Mouse (Mus musculus): ENCODE data around the gene Cd164l2. TPM values are rescaled to one million over a fixed set of nuclear protein-coding genes. Genes with fewer than 3 reads are reported as not detected.
A peak's percentile ranks its signal among the peaks of the same experiment; 100 is the strongest.

Gene Cd164l2
- polyA plus RNA-seq, 1 experiment, result 0.90 TPM

DNA sequence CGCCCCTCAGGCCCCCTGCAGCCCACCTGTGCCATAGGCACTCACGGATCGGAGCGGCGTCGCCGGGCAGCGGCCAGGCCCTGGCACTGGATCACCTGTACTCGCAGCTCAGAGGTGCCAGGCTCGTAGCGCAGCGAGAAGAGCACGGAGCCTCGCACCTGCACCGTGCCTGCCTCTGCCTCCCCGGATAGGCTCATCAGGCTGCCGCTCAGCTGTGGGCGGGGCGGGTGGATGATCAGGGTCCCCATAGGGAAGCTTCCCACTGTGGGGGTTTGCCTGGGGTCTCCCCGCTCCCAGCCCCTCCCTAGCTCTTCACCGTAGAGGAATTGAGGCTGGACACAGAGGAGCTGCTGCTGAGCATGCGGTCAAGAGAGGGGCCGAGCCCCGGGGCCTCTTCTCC lies 44.9 kb downstream of the Cd164l2 start:
- H3K27me3 ChIP-seq (ENCODE audit: control insufficient read depth, insufficient read depth, low read length), result no peaks in the 10 kb centered on the region
- TF ChIP-seq CTCF (IDR thresholded peaks at IDR 0.05; ENCODE audit: borderline replicate concordance, control insufficient read depth, extremely low read depth, insufficient read depth, low read length, poor library complexity), result no peak
- no peak for TF ChIP-seq POLR2A (IDR thresholded peaks at IDR 0.05; ENCODE audit: control insufficient read depth, extremely low read depth, insufficient read depth, low read length, poor library complexity)
- H3K4me3 ChIP-seq (ENCODE audit: control insufficient read depth, insufficient read depth, low read length), result no peak overlapping the region

DNA sequence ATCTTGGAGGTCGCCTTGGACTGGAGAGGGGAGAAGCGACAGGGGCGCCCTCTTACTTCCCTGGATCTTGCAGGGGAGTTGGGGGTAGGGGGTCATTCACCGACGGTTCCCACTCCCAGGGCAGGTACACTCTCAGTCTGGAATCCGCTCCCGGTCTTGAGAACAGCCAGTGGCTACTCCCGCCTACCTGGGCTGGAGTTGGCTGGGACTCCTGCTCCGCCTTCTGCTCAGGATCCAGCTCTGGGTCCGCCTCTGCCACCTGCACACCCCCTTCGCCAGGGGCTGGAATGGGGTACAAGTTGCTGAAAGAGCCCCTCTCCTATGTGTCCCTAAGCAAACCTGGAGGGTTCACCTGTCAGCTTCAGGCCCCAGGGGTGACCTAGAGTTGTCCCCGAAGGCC lies 45.3 kb downstream of the Cd164l2 start:
- WGBS, result 96% methylated on average over 12 of the region's 12 CpGs

More for the DNA sequence above, 44.9 kb downstream of the Cd164l2 start:
- 96% methylated on average over 24 of the region's 24 CpGs for WGBS
- H3K27ac ChIP-seq (ENCODE audit: control insufficient read depth, insufficient read depth, low read length), result no peak overlapping the region
- H3K36me3 ChIP-seq (ENCODE audit: control insufficient read depth, insufficient read depth, low read length), result no peaks in the 10 kb centered on the region; the same call in 1 of the 2 replicates
- H3K4me1 ChIP-seq (replicated peaks; ENCODE audit: control insufficient read depth, insufficient read depth, low read length), result peaks cover 9% of the 10 kb centered on the region
- no peak for DNase-seq

DNA sequence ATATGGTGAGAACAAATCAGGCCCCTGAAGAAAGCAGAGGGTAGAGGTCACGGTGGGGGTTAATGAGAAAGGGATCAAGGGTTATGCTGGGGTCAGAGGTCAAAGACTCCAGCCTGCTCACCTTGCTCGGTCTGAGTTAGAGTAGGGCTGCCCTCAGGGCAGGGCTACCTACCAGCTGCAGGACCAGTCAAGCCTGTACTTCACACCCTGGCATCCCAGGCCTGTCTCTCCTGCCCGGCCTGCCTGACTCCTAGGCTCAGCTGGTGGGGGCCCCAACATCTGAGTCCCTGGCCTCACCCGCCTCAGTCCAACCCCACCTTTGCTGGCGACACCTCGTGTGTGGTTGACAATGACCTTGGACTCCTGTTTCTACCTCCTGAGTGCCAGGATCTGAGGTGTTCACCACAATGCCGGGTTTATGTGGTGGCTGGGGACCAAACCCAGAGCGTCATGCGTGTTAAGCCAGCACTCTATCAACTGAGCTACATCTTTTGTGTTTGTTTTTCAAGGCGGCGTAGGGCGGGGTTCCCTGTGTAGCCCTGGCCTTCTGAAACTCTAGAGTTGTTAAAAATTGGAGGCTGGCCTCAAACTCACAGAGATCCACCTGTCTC lies 46.0 kb downstream of the Cd164l2 start:
- no peaks in the 10 kb centered on the region for H3K27me3 ChIP-seq (ENCODE audit: control insufficient read depth, insufficient read depth, low read length)
- no peak overlapping the region for H3K4me3 ChIP-seq (ENCODE audit: control insufficient read depth, insufficient read depth, low read length)
- WGBS, result 95% methylated on average over 12 of the region's 12 CpGs
- no peak for DNase-seq
- no peak for TF ChIP-seq CTCF (IDR thresholded peaks at IDR 0.05; ENCODE audit: borderline replicate concordance, control insufficient read depth, extremely low read depth, insufficient read depth, low read length, poor library complexity)
- TF ChIP-seq POLR2A (IDR thresholded peaks at IDR 0.05; ENCODE audit: control insufficient read depth, extremely low read depth, insufficient read depth, low read length, poor library complexity), result no peak
- H3K27ac ChIP-seq (ENCODE audit: control insufficient read depth, insufficient read depth, low read length), result no peak overlapping the region
- peaks cover 20% of the 10 kb centered on the region for H3K4me1 ChIP-seq (replicated peaks; ENCODE audit: control insufficient read depth, insufficient read depth, low read length)
- no peaks in the 10 kb centered on the region; the same call in 1 of the 2 replicates for H3K36me3 ChIP-seq (ENCODE audit: control insufficient read depth, insufficient read depth, low read length)

More for the DNA sequence above, 45.3 kb downstream of the Cd164l2 start:
- no peaks in the 10 kb centered on the region; the same call in 1 of the 2 replicates for H3K36me3 ChIP-seq (ENCODE audit: control insufficient read depth, insufficient read depth, low read length)
- H3K4me1 ChIP-seq (replicated peaks; ENCODE audit: control insufficient read depth, insufficient read depth, low read length), result peaks cover 13% of the 10 kb centered on the region
- no peak overlapping the region for H3K4me3 ChIP-seq (ENCODE audit: control insufficient read depth, insufficient read depth, low read length)
- no peak overlapping the region for H3K27ac ChIP-seq (ENCODE audit: control insufficient read depth, insufficient read depth, low read length)
- DNase-seq, result no peak
- TF ChIP-seq POLR2A (IDR thresholded peaks at IDR 0.05; ENCODE audit: control insufficient read depth, extremely low read depth, insufficient read depth, low read length, poor library complexity) (no peak), CTCF (IDR thresholded peaks at IDR 0.05; ENCODE audit: borderline replicate concordance, control insufficient read depth, extremely low read depth, insufficient read depth, low read length, poor library complexity) (no peak)
- H3K27me3 ChIP-seq (ENCODE audit: control insufficient read depth, insufficient read depth, low read length), result no peaks in the 10 kb centered on the region

DNA sequence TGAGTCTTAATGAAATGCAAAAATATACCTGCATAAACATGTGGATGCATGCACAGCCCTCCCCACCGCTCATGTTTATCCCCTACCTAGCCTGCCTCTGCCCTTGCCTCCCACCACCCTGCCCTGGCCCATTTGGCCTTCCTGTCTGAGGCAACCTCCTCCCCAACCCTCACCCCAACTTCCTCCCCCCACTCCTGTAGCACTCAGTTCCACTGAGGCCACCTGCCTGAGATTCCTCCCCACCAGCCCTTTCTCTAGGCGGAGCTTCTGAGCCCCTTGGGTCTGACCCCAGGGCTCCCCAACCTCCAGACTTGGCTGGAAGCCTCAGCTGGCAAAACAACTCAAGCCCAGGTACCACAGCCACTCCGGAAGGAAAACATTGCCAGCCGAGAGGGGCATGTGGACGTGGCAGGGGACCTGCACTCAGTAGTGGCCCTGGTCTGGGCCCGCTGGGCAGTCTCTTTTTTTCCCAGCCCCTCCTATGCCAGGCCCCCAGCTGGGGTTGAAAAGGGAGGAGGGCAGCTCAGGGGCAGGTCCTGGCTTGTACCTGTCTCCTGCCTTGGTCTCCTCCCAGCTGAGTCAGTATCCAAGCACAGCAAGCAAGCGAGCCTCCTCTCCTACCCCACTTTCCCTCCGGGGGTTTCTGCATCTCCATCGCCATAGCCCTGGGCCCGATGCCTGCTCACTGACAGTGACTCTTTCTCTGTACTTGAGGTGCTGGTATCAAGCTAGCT lies 49.9 kb downstream of the Cd164l2 start:
- peak; percentile 10; the same call in 1 of the 2 replicates for TF ChIP-seq CTCF (IDR thresholded peaks at IDR 0.05; ENCODE audit: borderline replicate concordance, control insufficient read depth, extremely low read depth, insufficient read depth, low read length, poor library complexity)
- no peak for TF ChIP-seq POLR2A (IDR thresholded peaks at IDR 0.05; ENCODE audit: control insufficient read depth, extremely low read depth, insufficient read depth, low read length, poor library complexity)
- peaks cover 17% of the 10 kb centered on the region for H3K36me3 ChIP-seq (ENCODE audit: control insufficient read depth, insufficient read depth, low read length)
- H3K27ac ChIP-seq (ENCODE audit: control insufficient read depth, insufficient read depth, low read length), result peak overlapping the region; percentile 51
- peak overlapping the region; percentile 41 for H3K4me3 ChIP-seq (ENCODE audit: control insufficient read depth, insufficient read depth, low read length)
- H3K27me3 ChIP-seq (ENCODE audit: control insufficient read depth, insufficient read depth, low read length), result no peaks in the 10 kb centered on the region
- peak; percentile 77 for DNase-seq
- peaks cover 28% of the 10 kb centered on the region for H3K4me1 ChIP-seq (replicated peaks; ENCODE audit: control insufficient read depth, insufficient read depth, low read length)
- 7% methylated on average over 10 of the region's 10 CpGs for WGBS

DNA sequence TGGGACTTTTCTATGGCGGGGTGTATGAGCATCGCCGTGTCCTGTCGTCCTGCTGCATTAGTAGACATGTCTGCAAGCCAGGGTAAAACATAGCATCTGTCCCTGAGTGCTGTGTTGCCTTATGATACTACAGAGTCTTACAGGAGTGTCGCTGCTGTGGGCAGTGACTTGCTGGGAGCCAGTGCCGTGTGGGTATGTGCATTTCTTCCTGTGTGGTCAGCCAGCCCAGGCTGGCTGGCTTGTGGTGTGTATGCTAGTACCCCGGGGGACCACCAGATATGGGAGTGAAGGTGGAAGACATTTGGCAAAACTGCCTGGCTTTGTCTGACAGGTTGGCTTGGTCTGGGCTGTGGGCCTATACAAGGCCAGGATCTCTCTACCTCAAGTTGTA lies 50.4 kb downstream of the Cd164l2 start:
- WGBS, result 7% methylated on average over 7 of the region's 7 CpGs
- Histone ChIP-seq H3K4me1 (replicated peaks; ENCODE audit: control insufficient read depth, insufficient read depth, low read length) (peaks cover 28% of the 10 kb centered on the region), H3K4me3 (ENCODE audit: control insufficient read depth, insufficient read depth, low read length) (peak overlapping the region; percentile 41), H3K27ac (ENCODE audit: control insufficient read depth, insufficient read depth, low read length) (peak overlapping the region; percentile 51; the same call in 1 of the 2 replicates), H3K27me3 (ENCODE audit: control insufficient read depth, insufficient read depth, low read length) (no peaks in the 10 kb centered on the region), H3K36me3 (ENCODE audit: control insufficient read depth, insufficient read depth, low read length) (peaks cover 23% of the 10 kb centered on the region)
- TF ChIP-seq POLR2A (IDR thresholded peaks at IDR 0.05; ENCODE audit: control insufficient read depth, extremely low read depth, insufficient read depth, low read length, poor library complexity), result no peak
- TF ChIP-seq CTCF (IDR thresholded peaks at IDR 0.05; ENCODE audit: borderline replicate concordance, control insufficient read depth, extremely low read depth, insufficient read depth, low read length, poor library complexity), result no peak
- DNase-seq, result no peak

DNA sequence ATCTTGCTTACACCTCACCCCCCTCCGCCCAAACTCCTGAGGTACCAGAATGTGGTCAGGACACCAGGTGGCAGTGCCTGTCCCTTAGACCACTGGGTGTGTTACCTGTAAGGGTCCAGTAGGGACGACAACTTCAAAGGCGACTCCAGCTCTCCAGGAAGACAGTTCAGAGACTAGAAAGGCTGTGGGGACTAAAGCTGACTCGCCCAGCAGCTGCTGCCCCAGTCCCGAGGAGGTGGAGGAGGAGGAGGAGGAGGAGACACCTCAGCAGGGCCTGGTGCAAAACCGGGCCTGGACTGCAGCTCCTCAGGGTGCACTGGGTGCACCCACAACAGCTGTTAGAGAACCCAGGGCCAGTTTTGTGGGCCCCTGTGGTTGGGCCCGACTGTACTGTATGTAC lies 51.0 kb downstream of the Cd164l2 start, which contains the start of gene Sytl1:
Gene Sytl1, minus strand, starts transcription at position 232 of the 400 bp plus-strand sequence.
- H3K27me3 ChIP-seq (ENCODE audit: control insufficient read depth, insufficient read depth, low read length), result no peaks in the 10 kb centered on the region
- peak within 1 kb of the TSS; percentile 51; the same call in 1 of the 2 replicates for H3K27ac ChIP-seq (ENCODE audit: control insufficient read depth, insufficient read depth, low read length)
- H3K4me1 ChIP-seq (replicated peaks; ENCODE audit: control insufficient read depth, insufficient read depth, low read length), result peaks cover 28% of the 10 kb centered on the region
- TF ChIP-seq CTCF (IDR thresholded peaks at IDR 0.05; ENCODE audit: borderline replicate concordance, control insufficient read depth, extremely low read depth, insufficient read depth, low read length, poor library complexity) (no peak), POLR2A (IDR thresholded peaks at IDR 0.05; ENCODE audit: control insufficient read depth, extremely low read depth, insufficient read depth, low read length, poor library complexity) (no peak)
- 4% methylated on average over 7 of the region's 7 CpGs for WGBS
- peaks cover 28% of the 10 kb centered on the region for H3K36me3 ChIP-seq (ENCODE audit: control insufficient read depth, insufficient read depth, low read length)
- peak; percentile 54 for DNase-seq
- H3K4me3 ChIP-seq (ENCODE audit: control insufficient read depth, insufficient read depth, low read length), result peak within 1 kb of the TSS; percentile 41
